Mouse (Mus musculus) effector memory CD4-positive, alpha-beta T cell, adult 7 months (primary cell): Measurements from ENCODE around the gene Uba5. TPM values are rescaled to one million over a fixed set of nuclear protein-coding genes. Genes with fewer than 3 reads are reported as not detected.

ENCODE experiments used
- polyA plus RNA-seq: library from polyadenylated mRNA; unstranded; fragments of 100-300 nt; shearing (Covaris generic); gene quantifications from one replicate; pipeline ENCODE4 v1.2.1, GENCODE M21; 2017

Gene Uba5
- polyA plus RNA-seq: 27.2 TPM

DNA sequence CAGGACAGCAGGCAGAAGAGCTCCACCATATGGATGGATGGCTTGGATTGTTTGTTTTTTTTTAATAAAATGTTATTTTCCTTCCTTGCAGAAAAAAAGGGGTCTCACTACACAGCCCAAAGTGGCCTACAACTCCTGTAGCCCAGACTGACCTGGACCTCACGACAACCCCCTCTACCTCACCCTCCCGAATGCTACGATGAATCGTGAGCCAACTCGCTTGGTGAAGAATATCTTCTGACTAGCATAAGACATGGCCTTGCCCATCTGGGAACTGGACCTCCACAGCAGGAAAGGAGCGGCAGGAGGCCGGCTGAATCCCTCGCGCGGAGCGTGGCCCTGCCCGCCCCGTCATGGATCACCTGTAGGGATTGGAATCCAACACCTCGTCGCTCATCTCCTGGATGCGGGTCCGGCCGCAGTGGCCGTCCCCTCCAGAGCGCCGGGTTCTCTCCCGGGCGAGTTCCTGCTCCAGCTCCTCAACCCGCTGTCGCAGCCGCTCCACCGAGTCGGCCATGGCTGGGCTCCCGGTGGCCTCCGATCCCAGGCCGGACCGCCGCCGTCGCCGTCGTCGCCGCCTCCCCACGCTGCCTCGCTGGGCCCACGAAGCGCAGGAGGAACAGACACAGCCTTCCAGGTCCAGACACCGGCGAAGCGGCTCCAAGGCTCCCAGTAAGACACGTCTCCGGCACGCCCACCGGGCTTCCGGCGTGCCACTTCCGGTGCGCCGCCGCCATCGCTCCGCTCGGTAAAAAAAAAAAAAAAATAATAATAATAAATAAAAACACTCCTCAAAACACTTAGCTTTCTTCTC lies at the start of gene Uba5:
Gene Uba5 (minus strand): TSS at position 705 of the 814 bp plus-strand sequence.

DNA sequence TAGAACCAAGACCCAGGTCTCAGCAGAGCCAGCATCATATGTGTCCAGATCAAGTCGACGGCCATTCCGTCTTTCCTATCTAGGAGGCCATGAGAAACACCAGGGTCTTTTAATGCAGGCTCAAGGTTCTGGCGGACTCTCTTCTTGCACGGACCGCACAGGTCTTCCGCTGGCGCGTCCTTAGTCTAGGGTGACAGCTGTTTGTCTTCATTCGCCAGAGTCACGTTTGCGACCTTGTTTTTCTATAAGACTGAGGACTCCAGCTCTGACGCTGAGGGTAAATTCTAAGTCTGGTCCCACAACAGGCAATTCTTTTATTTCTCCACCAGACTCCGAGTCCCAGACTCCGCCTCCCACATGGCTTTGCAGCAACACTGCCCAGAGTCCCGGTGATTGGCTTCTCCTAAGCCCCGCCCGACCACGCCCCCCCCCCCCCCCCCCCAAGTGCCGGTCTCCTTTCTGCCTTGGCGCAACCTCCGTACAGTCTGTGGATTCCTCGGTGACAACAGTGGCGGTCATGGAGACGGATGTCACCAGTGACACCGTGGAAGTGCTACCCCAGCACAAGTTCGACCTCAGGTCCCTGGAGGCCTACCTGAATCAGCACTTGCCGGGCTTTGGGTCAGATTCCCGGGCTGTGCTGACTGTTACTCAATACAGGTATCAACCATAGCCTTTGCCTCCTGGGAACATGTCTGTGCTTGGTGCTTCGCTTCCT lies 469 bp upstream of the Uba5 start, which contains the start of gene Acad11:
Gene Acad11 (plus strand): TSS at position 134 of the 718 bp plus-strand sequence.

DNA sequence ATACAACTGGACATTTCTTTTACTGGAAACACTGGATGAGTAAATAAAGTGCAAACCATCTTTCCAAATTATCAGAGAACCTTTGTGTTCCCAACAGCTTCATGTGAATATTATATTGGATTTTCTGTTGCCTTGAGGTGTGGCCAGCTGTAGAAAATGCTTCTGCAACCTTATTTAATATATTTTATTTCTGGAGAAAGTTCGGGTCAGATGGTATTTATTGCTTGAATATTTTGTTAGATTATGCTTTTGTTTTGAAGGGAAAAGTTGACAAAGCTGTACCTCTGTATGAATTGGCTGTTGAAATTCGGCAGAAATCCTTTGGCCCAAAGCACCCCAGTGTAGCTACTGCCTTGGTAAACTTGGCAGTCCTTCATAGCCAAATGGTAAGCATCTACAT lies 22.6 kb downstream of the Uba5 start, which contains the start of gene Gm28305:
Gene Gm28305 (plus strand): TSS at position 301 of the 400 bp plus-strand sequence.

DNA sequence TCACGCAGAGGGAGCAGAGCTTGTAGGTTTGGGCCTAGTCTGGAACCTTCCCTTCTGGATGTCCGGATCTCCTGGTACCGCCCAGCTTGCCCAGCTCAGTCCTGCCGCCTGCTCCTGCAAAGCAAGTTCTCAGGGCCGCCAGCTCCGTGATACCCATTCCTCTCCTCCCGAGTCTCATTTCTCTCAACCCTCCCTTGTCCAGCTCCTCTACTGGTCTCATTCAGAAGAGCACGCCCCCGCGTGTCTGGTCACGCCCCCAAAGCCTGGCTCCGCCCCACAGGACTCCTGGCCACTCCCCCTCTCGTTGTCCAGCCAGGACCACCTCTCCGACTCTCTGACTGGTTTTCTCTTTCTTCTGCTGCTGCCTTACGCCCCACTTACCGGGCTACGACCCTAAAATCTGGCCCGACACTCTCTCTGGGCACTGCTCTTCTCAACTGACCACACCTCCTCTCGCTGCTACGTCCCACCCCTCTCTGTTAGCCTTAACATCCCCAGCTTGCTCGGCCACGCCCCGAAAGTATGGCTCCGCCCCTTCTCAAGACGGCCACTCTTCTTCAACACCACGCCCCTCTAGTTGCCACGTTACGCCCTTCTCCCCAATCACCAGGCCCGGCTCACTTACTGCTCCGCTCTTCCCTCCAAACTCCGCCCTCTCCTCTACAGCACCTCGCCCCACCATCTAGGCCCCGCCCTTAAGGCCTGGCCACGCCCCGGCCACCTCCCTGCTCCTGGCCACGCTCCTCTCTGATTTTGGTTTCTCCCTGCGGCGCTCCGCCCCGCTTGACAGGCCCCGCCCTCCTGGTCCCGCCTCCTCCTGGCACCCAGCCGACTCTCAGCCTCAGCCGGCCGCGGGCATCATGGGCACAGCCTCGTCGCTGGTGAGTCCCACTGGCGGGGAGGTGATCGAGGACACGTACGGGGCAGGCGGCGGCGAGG lies 60.7 kb downstream of the Uba5 start, which contains the start of gene Nphp3:
Gene Nphp3 (plus strand): TSS at position 624 of the 939 bp plus-strand sequence.

Other genes with a start within 250 kb of the Uba5 start
- 3.0 TPM for gene Nphp3, start 60.6 kb downstream of the Uba5 start, polyA plus RNA-seq
- gene Gm28305, start 22.5 kb downstream of the Uba5 start, polyA plus RNA-seq: not detected
- 6.3 TPM for gene Acad11, start 243 bp upstream of the Uba5 start, polyA plus RNA-seq
- 0.38 TPM for gene Ackr4, start 63.8 kb upstream of the Uba5 start, polyA plus RNA-seq
- gene Dnajc13, start 199.8 kb upstream of the Uba5 start, polyA plus RNA-seq: 49.5 TPM